Mouse (Mus musculus): ENCODE measurements around the gene Ccser1.

DNA sequence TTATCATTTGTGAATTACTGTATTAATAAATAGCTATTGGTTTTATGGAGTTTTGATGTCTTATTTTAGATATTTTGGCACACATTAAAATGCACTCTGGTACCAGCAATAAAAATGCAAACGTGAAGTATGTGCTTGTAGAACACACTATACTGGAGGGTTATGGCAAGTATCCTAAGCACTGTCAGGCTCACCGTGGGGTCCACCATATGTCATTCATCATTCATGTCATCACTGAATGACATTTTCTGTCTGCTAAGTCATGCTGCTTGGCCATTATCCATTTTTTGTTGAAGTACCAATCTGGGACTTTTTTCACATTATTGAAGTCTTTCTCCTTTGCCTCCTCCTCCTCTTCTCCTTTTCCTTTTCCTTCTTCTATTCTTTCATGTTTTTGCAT, 925.3 kb downstream of the Ccser1 start:
- TF ChIP-seq EP300 (optimal IDR thresholded peaks at IDR 0.05) (no peak), CTCF (IDR thresholded peaks at IDR 0.05; ENCODE audit: low read depth) (no peak)

Data from stomach, postnatal 0 days (tissue).